Mouse (Mus musculus) hindbrain, embryonic 11.5 days (tissue): ENCODE measurements around the gene Secisbp2l. TPM values are rescaled to one million over a fixed set of nuclear protein-coding genes. Genes with fewer than 3 reads are reported as not detected.

Experiments used
- ATAC-seq: fragments of 200-750 bp; cut with Nextera tagmentation; 2 replicates; pipeline ENCODE4 v1.8.0; 2017; ENCODE audit warnings: mild to moderate bottlenecking, moderate TSS enrichment, moderate library complexity; ENCODE audit not compliant: low FRiP score
- DNase-seq: peaks from one replicate; pipeline ENCODE4 v3.0.0-alpha.2; 2015; ENCODE audit warnings: low spot score
- H3K27ac ChIP-seq: fragments of 300-500 bp; sonication (generic); 2 replicates; pipeline ENCODE4 v1.5.1; 2014; ENCODE audit warnings: mild to moderate bottlenecking, low read depth, low read length
- H3K27me3 ChIP-seq: fragments of 300-500 bp; sonication (generic); 2 replicates; pipeline ENCODE4 v1.6.1; 2014; ENCODE audit warnings: mild to moderate bottlenecking, low read length, moderate library complexity, mixed read lengths; ENCODE audit not compliant: control insufficient read depth, insufficient read depth
- H3K36me3 ChIP-seq: fragments of 300-500 bp; sonication (generic); 2 replicates; pipeline ENCODE4 v1.6.1; 2014; ENCODE audit warnings: mild to moderate bottlenecking, low read length, moderate library complexity, mixed read lengths; ENCODE audit not compliant: control insufficient read depth, insufficient read depth
- H3K4me1 ChIP-seq: fragments of 300-500 bp; sonication (generic); replicated peaks from 2 replicates; pipeline ENCODE4 v1.6.1; 2014; ENCODE audit warnings: low read length, mixed read lengths; ENCODE audit not compliant: control insufficient read depth, insufficient read depth
- H3K4me2 ChIP-seq: fragments of 300-500 bp; sonication (generic); replicated peaks from 2 replicates; pipeline ENCODE4 v1.6.1; 2014; ENCODE audit warnings: mild to moderate bottlenecking, low read depth, low read length
- H3K4me3 ChIP-seq: fragments of 300-500 bp; sonication (generic); 2 replicates; pipeline ENCODE4 v1.5.1; 2014; ENCODE audit warnings: low read depth, low read length
- H3K9ac ChIP-seq: fragments of 300-500 bp; sonication (generic); 2 replicates; pipeline ENCODE4 v1.6.1; 2014; ENCODE audit warnings: low read depth, low read length
- H3K9me3 ChIP-seq: fragments of 300-500 bp; sonication (generic); 2 replicates; pipeline ENCODE4 v1.6.1; 2016; ENCODE audit warnings: low read length; ENCODE audit not compliant: control insufficient read depth
- WGBS: fragments of 180-500 bp; shearing (Covaris S2); extraction: QIAGEN DNeasy Blood & Tissue Kit; methylation state at CpG from one replicate; pipeline ENCODE4 v1.1.7; 2014; 5-methylcytosine and 5-hydroxymethylcytosine counted together
- polyA plus RNA-seq: library from polyadenylated mRNA; unstranded; fragments of >200 nt; fragmentation: Nextera tagmentation; extraction: Ambion mirVana; gene quantifications from 2 replicates; pipeline ENCODE4 v1.2.1, GENCODE M21; 2014

Gene Secisbp2l
- polyA plus RNA-seq, 1 experiment from 2014 or later, result 32.4 TPM

DNA sequence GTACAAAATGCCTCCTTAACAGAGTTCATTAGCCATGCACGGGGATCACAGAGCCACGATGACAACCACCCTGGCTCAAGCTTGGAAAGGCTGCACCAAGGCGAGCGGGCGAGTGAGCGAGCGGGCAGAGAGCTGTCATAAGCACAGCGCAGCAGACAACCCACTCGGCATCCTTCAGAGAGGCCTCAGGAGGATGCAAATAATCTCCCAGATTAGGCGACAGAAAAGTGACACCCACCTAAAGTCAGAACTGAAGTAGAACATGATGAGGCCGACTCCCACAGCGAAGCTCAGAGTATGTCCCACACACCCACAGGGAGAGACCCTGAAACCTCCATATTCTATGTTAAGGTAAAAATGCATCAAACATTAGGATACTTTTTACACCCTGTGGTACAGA, 4.3 kb downstream of the Secisbp2l start:
- no peaks in the 10 kb centered on the region for H3K9me3 ChIP-seq
- ATAC-seq, result no peak
- 90% methylated on average over 12 of the region's 12 CpGs for WGBS

DNA sequence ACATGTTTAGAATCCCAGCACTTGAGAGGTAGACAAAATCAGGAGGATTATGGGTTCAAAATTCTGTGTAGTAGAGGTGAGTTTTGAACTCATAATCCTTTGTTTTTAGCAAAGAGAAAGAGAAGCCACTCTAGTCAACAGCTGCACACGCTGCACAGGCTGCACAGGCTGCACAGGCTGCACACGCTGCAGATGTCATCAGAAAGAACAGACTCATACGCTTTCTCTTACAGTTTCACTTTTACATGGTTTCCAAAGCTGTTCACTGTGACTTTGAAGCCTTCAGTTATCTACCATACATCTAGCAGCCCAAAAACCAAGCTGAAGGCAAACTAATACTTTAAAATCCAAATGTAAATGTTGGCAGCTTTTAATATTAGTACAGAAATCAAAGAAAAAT, 5.7 kb downstream of the Secisbp2l start:
- Histone ChIP-seq H3K4me1 (no peaks in the 10 kb centered on the region), H3K9me3 (no peaks in the 10 kb centered on the region), H3K9ac (no peak overlapping the region), H3K27ac (no peak overlapping the region), H3K36me3 (0 out of 2 replicates have a peak, but pooled peaks cover 2% of the 10 kb centered on the region), H3K4me3 (no peak overlapping the region), H3K27me3 (no peaks in the 10 kb centered on the region), H3K4me2 (no peak overlapping the region)
- DNase-seq, result no peak
- 98% methylated on average over 3 of the region's 3 CpGs for WGBS
- no peak for ATAC-seq

More for the DNA sequence above, 4.3 kb downstream of the Secisbp2l start:
- H3K27ac ChIP-seq, result no peak overlapping the region
- no peak overlapping the region for H3K4me2 ChIP-seq
- H3K9ac ChIP-seq, result no peak overlapping the region
- no peaks in the 10 kb centered on the region for H3K27me3 ChIP-seq
- no peaks in the 10 kb centered on the region for H3K4me1 ChIP-seq
- no peaks in the 10 kb centered on the region for H3K36me3 ChIP-seq
- H3K4me3 ChIP-seq, result no peak overlapping the region
- no peak for DNase-seq

DNA sequence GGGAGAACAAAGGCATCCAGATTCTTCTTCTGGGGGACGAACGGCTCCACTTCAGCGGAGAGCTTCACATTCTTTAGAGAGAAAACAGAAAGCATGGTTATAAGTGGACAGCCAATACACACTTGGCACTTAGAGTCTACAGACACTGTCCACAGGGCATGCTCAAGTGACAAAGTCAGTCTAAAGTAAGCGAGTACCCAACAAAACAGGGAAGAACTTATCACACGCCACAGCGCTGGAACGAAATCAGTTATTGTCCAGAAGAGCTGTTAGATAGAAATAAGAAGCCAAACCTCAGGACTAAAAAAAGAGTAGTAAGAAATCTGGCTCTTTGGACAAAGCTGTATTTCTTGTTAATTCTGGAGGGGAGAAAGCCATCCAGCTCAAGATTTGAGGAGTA, 7.0 kb downstream of the Secisbp2l start:
- 96% methylated on average over 7 of the region's 7 CpGs for WGBS
- DNase-seq (no peak), ATAC-seq (no peak)
- Histone ChIP-seq H3K9ac (no peak overlapping the region), H3K4me3 (no peak overlapping the region), H3K36me3 (0 out of 2 replicates have a peak, but pooled peaks cover 2% of the 10 kb centered on the region), H3K27ac (no peak overlapping the region), H3K9me3 (no peaks in the 10 kb centered on the region), H3K4me2 (no peak overlapping the region), H3K4me1 (no peaks in the 10 kb centered on the region), H3K27me3 (no peaks in the 10 kb centered on the region)

DNA sequence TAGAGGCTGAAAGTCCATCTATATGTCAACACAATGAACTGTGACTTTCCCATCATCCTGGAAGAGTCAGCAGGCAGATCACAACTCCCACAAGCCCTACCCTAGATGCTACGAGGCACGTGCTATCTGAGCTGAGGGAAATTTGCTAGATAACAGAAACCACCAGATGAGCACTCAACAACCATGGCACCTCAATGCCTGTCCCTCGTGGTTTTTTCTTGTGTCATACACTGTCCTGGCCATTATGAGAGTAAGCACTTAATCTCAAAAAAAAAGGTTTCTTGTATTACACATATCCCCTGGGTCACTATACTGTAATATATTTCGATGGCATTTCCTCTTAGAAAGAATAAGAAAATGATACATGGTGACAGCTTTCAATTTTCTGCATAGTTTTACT, 7.8 kb downstream of the Secisbp2l start:
- no peak overlapping the region for H3K9ac ChIP-seq
- 0 out of 2 replicates have a peak, but pooled peaks cover 2% of the 10 kb centered on the region for H3K36me3 ChIP-seq
- 91% methylated on average over 4 of the region's 4 CpGs for WGBS
- DNase-seq, result no peak
- H3K4me2 ChIP-seq, result no peak overlapping the region
- H3K4me3 ChIP-seq, result no peak overlapping the region
- no peaks in the 10 kb centered on the region for H3K27me3 ChIP-seq
- no peaks in the 10 kb centered on the region for H3K4me1 ChIP-seq
- ATAC-seq, result no peak
- H3K27ac ChIP-seq, result no peak overlapping the region
- no peaks in the 10 kb centered on the region for H3K9me3 ChIP-seq

DNA sequence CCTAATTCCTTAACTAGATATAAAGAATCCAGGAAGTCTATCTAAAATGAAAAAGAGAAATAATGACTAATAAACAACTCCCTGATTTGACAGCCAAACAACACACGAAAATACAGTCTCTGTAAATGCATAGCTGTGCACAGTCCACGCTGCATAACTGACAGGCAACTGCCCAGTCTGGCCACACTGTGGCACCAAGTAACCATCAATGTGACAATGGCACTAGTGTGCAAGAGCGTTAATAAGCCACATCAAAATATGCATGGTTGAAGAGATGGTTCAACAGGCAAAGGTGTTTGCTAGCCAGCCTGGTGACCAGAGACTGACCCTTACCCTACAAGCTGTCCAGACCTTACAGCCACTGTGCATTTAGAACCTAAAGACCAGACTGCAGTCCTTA, 17.6 kb downstream of the Secisbp2l start:
- Histone ChIP-seq H3K4me2 (no peak overlapping the region), H3K27ac (no peak overlapping the region), H3K4me1 (no peaks in the 10 kb centered on the region), H3K36me3 (no peaks in the 10 kb centered on the region), H3K4me3 (no peak overlapping the region), H3K9me3 (no peaks in the 10 kb centered on the region), H3K9ac (no peak overlapping the region), H3K27me3 (no peaks in the 10 kb centered on the region)
- 87% methylated on average over 3 of the region's 3 CpGs for WGBS
- peak; percentile 9 for DNase-seq
- ATAC-seq, result no peak

DNA sequence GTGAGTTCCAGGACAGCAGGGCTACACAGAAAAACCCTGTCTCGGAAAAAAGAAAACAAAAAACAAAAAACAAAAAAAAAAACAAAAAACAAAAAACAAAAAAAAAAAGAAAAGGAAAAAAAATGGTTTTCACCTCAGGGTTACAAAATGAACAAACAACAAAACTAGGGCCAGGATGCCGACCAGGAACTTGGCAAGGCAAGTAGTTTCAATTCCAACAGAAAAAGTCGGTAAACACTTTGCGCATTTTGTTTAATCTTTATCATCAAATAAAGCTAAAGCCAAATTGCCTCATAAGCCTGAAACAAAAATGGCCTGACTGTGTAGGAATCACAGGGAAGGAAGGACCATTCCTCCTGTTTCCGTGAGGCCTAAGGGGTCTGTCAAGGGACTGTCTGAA, 18.1 kb downstream of the Secisbp2l start:
- Histone ChIP-seq H3K36me3 (no peaks in the 10 kb centered on the region), H3K4me2 (no peak overlapping the region), H3K4me1 (no peaks in the 10 kb centered on the region), H3K9me3 (no peaks in the 10 kb centered on the region), H3K27ac (no peak overlapping the region), H3K9ac (no peak overlapping the region), H3K27me3 (no peaks in the 10 kb centered on the region), H3K4me3 (no peak overlapping the region)
- no peak for DNase-seq
- 94% methylated on average over 5 of the region's 5 CpGs for WGBS
- ATAC-seq, result no peak

DNA sequence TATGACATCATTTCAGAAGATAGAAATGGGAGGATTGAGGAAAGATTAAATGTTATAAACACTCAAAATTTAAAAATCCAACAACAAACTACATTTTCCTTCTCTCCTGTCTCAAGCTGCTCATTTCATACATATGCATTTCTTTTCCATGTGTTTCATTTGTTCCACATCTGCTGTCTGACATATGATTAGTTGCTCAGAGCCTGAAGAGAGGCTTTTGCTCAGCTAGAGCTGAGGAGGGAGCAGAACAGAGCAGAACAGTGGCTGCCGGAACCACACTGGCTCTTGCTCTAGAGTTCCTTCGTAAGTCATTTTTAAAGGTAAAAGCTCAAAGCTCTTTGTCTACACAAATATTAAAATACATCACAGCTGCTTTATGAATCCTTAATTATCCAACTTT, 33.3 kb downstream of the Secisbp2l start:
- WGBS, result 89% methylated on average over 2 of the region's 2 CpGs
- no peak overlapping the region for H3K9ac ChIP-seq
- ATAC-seq (no peak), DNase-seq (no peak)
- H3K27ac ChIP-seq, result no peak overlapping the region
- no peak overlapping the region for H3K4me2 ChIP-seq
- H3K9me3 ChIP-seq, result no peaks in the 10 kb centered on the region
- H3K27me3 ChIP-seq, result no peaks in the 10 kb centered on the region
- peaks cover 10% of the 10 kb centered on the region for H3K36me3 ChIP-seq
- H3K4me1 ChIP-seq, result no peaks in the 10 kb centered on the region
- no peak overlapping the region for H3K4me3 ChIP-seq

DNA sequence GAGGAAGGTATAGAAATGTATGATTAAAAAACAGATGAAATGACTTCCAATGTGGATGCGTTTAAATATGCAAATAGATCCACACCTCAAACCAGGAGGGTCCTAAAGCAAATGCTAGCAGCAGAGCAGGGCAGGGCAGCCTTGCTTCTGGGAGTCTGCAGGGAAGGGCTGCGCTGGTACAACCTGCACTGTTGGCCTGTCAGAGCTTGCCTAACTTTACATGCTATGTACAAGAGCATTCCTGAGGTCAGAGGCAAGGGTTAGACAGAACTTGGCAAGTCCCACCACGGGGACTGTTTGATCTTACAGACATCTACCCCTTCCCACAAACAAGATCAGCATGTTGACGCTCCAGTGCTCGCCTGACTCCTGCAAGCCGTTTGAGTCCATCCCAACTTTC, 43.3 kb downstream of the Secisbp2l start:
- no peak overlapping the region for H3K4me3 ChIP-seq
- H3K27me3 ChIP-seq, result no peaks in the 10 kb centered on the region
- no peak overlapping the region for H3K27ac ChIP-seq
- H3K9ac ChIP-seq, result no peak overlapping the region
- no peak for DNase-seq
- no peaks in the 10 kb centered on the region for H3K4me1 ChIP-seq
- H3K36me3 ChIP-seq, result peaks cover 13% of the 10 kb centered on the region
- ATAC-seq, result no peak
- WGBS, result 88% methylated on average over 6 of the region's 6 CpGs
- no peaks in the 10 kb centered on the region for H3K9me3 ChIP-seq
- no peak overlapping the region for H3K4me2 ChIP-seq

DNA sequence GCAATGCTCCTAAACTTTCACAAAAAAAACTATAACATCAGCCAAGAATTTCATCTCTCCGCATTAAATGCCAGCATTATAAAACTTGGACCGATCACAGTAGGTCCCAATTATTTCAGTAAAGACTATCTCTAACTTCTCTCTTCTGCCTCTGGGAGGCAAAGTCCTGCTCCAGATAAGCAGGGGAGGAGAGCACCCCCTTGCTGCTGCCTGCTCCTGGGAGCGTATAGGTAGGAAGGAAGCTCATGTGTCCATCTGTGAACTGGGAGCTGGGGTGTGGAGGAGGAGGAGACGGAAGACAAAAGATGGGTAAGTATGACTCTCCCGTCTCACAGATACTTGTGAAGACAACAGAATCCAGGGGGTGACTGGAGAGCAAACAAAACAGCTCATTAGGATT, 44.0 kb downstream of the Secisbp2l start:
- no peak for DNase-seq
- no peak for ATAC-seq
- peaks cover 9% of the 10 kb centered on the region for H3K36me3 ChIP-seq
- H3K9me3 ChIP-seq, result no peaks in the 10 kb centered on the region
- H3K27ac ChIP-seq, result no peak overlapping the region
- H3K27me3 ChIP-seq, result no peaks in the 10 kb centered on the region
- H3K4me3 ChIP-seq, result no peak overlapping the region
- no peak overlapping the region for H3K4me2 ChIP-seq
- WGBS, result 72% methylated on average over 5 of the region's 5 CpGs
- no peak overlapping the region for H3K9ac ChIP-seq
- no peaks in the 10 kb centered on the region for H3K4me1 ChIP-seq
